Mouse (Mus musculus): ENCODE measurements around the gene Srrm3.

DNA sequence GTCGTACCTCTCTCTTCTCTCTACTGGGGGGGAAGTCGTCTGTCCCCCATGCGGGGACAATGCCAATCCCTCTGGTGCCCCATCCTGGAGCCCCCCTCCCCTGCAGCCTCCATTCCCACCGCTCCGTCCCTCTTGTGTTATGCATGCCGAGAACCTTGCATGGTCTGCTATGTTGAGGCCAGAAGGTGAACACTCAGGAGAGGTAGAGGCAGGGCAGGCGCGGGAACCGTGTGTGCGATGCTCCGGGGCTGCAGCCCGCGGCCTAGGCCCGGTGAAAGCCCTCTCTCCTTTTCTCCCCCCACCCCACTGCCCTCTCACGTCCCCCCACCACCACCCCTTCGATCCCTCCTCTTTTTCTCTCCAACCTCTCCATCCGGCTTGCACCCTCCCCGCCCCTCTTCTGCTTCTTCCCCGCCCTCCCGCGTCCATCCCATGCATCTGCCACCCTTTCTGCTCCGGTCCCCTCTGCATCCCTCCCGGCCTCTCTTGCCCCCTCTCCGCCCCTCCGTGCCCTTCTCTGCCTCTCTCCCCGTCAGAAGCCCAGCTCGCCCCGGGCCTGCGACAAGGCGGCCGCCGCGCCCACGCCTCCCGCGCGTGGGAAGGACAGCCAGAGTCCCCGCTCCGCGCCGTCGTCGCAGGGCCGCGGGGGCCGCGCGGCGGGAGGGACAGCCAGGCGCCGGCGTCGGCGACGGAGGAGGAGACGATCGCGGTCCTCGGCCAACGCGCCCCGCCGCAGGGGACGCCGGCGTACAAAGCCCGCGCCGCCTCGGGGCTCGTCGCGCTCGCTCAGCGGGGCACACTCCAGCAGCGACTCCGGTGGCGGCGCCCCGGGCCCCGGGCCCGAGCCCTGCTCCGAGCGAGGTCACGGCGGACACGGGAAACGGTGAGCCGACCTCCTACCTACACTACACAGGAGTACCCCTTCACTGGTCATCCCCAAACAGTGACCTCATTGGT, 61.2 kb downstream of the Srrm3 start:
- TF ChIP-seq CTCF (IDR thresholded peaks at IDR 0.05; ENCODE audit: low read depth, low read length) (no peak), POLR2A (IDR thresholded peaks at IDR 0.05; ENCODE audit: borderline replicate concordance, low read depth, low read length) (no peak)
